Mouse (Mus musculus): ENCODE measurements at regions not wholly inside any gene's neighbourhood (a gene's known extent, or its start where the extent isn't known, plus 50 kb on each side); places are given as distances from the start of the nearest gene placed in this dataset.

- Histone ChIP-seq H3K36me3 (ENCODE audit: control insufficient read depth, insufficient read depth, low read length) (no peaks in the 10 kb centered on the region), H3K4me3 (ENCODE audit: insufficient read depth, low read depth, low read length) (no peak overlapping the region), H3K4me1 (ENCODE audit: control insufficient read depth, insufficient read depth, low read length) (no peaks in the 10 kb centered on the region; the same call in 1 of the 2 replicates), H3K9ac (ENCODE audit: low read depth, low read length) (no peak overlapping the region), H3K27ac (replicated peaks; ENCODE audit: insufficient read depth, low read depth, low read length) (no peak overlapping the region), H3K79me2 (ENCODE audit: control insufficient read depth, insufficient read depth, low read length) (no peaks in the 10 kb centered on the region), H3K27me3 (ENCODE audit: control insufficient read depth, insufficient read depth, low read length) (no peaks in the 10 kb centered on the region)
- DNase-seq (ENCODE audit: extremely low read depth, low read depth, low spot score): no peak
- 84% methylated on average over 2 of the region's 2 CpGs for WGBS
- TF ChIP-seq POLR2A (IDR thresholded peaks at IDR 0.05; ENCODE audit: extremely low read depth, insufficient read depth, low read length): no peak
- TF ChIP-seq CTCF (IDR thresholded peaks at IDR 0.05; ENCODE audit: low read depth, low read length): no peak
These were observed 239.5 kb upstream of the Fam160b2 start for GRCm38 (mm10) chr14:70839126-70839525.

GRCm38 (mm10) chr14:70837528-70837927, 237.9 kb upstream of the Fam160b2 start:
- H3K27me3 ChIP-seq (ENCODE audit: control insufficient read depth, insufficient read depth, low read length): no peaks in the 10 kb centered on the region
- peak; percentile 50 for DNase-seq (ENCODE audit: extremely low read depth, low read depth, low spot score)
- TF ChIP-seq CTCF (IDR thresholded peaks at IDR 0.05; ENCODE audit: low read depth, low read length) (no peak), POLR2A (IDR thresholded peaks at IDR 0.05; ENCODE audit: extremely low read depth, insufficient read depth, low read length) (no peak)
- peaks cover 4% of the 10 kb centered on the region for H3K4me1 ChIP-seq (ENCODE audit: control insufficient read depth, insufficient read depth, low read length)
- WGBS: 10% methylated on average over 6 of the region's 6 CpGs
- no peaks in the 10 kb centered on the region for H3K36me3 ChIP-seq (ENCODE audit: control insufficient read depth, insufficient read depth, low read length)
- no peak overlapping the region for H3K9ac ChIP-seq (ENCODE audit: low read depth, low read length)
- no peak overlapping the region for H3K4me3 ChIP-seq (ENCODE audit: insufficient read depth, low read depth, low read length)
- no peaks in the 10 kb centered on the region for H3K79me2 ChIP-seq (ENCODE audit: control insufficient read depth, insufficient read depth, low read length)
- no peak overlapping the region for H3K27ac ChIP-seq (replicated peaks; ENCODE audit: insufficient read depth, low read depth, low read length)

- peak; percentile 33 for DNase-seq (ENCODE audit: extremely low read depth, low read depth, low spot score)
- H3K79me2 ChIP-seq (ENCODE audit: control insufficient read depth, insufficient read depth, low read length): no peaks in the 10 kb centered on the region
- H3K27ac ChIP-seq (replicated peaks; ENCODE audit: insufficient read depth, low read depth, low read length): peak overlapping the region; percentile 74
- no peak overlapping the region for H3K9ac ChIP-seq (ENCODE audit: low read depth, low read length)
- WGBS: 27% methylated on average over 5 of the region's 5 CpGs
- H3K36me3 ChIP-seq (ENCODE audit: control insufficient read depth, insufficient read depth, low read length): no peaks in the 10 kb centered on the region
- H3K4me1 ChIP-seq (ENCODE audit: control insufficient read depth, insufficient read depth, low read length): peaks cover 5% of the 10 kb centered on the region
- H3K4me3 ChIP-seq (ENCODE audit: insufficient read depth, low read depth, low read length): no peak overlapping the region
- no peaks in the 10 kb centered on the region for H3K27me3 ChIP-seq (ENCODE audit: control insufficient read depth, insufficient read depth, low read length)
- TF ChIP-seq CTCF (IDR thresholded peaks at IDR 0.05; ENCODE audit: low read depth, low read length) (no peak), POLR2A (IDR thresholded peaks at IDR 0.05; ENCODE audit: extremely low read depth, insufficient read depth, low read length) (no peak)
These were observed 233.6 kb upstream of the Fam160b2 start for GRCm38 (mm10) chr14:70833238-70833637.

- H3K9ac ChIP-seq (ENCODE audit: low read depth, low read length): no peak overlapping the region
- peak; percentile 82 for DNase-seq (ENCODE audit: extremely low read depth, low read depth, low spot score)
- WGBS: 45% methylated on average over 16 of the region's 16 CpGs
- peaks cover 5% of the 10 kb centered on the region for H3K4me1 ChIP-seq (ENCODE audit: control insufficient read depth, insufficient read depth, low read length)
- no peak for TF ChIP-seq CTCF (IDR thresholded peaks at IDR 0.05; ENCODE audit: low read depth, low read length)
- no peak for TF ChIP-seq POLR2A (IDR thresholded peaks at IDR 0.05; ENCODE audit: extremely low read depth, insufficient read depth, low read length)
- no peak overlapping the region; the same call in 1 of the 2 replicates for H3K4me3 ChIP-seq (ENCODE audit: insufficient read depth, low read depth, low read length)
- H3K27me3 ChIP-seq (ENCODE audit: control insufficient read depth, insufficient read depth, low read length): no peaks in the 10 kb centered on the region
- H3K27ac ChIP-seq (replicated peaks; ENCODE audit: insufficient read depth, low read depth, low read length): peak overlapping the region; percentile 74
- no peaks in the 10 kb centered on the region for H3K36me3 ChIP-seq (ENCODE audit: control insufficient read depth, insufficient read depth, low read length)
- H3K79me2 ChIP-seq (ENCODE audit: control insufficient read depth, insufficient read depth, low read length): no peaks in the 10 kb centered on the region
These were observed 233.0 kb upstream of the Fam160b2 start for GRCm38 (mm10) chr14:70832462-70833212.

GRCm38 (mm10) chr14:70832042-70832441, 232.4 kb upstream of the Fam160b2 start:
- WGBS: 79% methylated on average over 3 of the region's 3 CpGs
- TF ChIP-seq POLR2A (IDR thresholded peaks at IDR 0.05; ENCODE audit: extremely low read depth, insufficient read depth, low read length) (no peak), CTCF (IDR thresholded peaks at IDR 0.05; ENCODE audit: low read depth, low read length) (peak; percentile 27; the same call in 1 of the 2 replicates)
- Histone ChIP-seq H3K27me3 (ENCODE audit: control insufficient read depth, insufficient read depth, low read length) (no peaks in the 10 kb centered on the region), H3K36me3 (ENCODE audit: control insufficient read depth, insufficient read depth, low read length) (no peaks in the 10 kb centered on the region), H3K9ac (ENCODE audit: low read depth, low read length) (no peak overlapping the region), H3K79me2 (ENCODE audit: control insufficient read depth, insufficient read depth, low read length) (no peaks in the 10 kb centered on the region), H3K4me1 (ENCODE audit: control insufficient read depth, insufficient read depth, low read length) (peaks cover 5% of the 10 kb centered on the region), H3K4me3 (ENCODE audit: insufficient read depth, low read depth, low read length) (no peak overlapping the region), H3K27ac (replicated peaks; ENCODE audit: insufficient read depth, low read depth, low read length) (no peak overlapping the region)
- DNase-seq (ENCODE audit: extremely low read depth, low read depth, low spot score): no peak
